Mouse (Mus musculus): ENCODE results near the gene Phf23. TPM values are rescaled to one million over a fixed set of nuclear protein-coding genes. Genes with fewer than 3 reads are reported as not detected.

Phf23 gene
- polyA plus RNA-seq, 1 experiment = 75.6 TPM

DNA sequence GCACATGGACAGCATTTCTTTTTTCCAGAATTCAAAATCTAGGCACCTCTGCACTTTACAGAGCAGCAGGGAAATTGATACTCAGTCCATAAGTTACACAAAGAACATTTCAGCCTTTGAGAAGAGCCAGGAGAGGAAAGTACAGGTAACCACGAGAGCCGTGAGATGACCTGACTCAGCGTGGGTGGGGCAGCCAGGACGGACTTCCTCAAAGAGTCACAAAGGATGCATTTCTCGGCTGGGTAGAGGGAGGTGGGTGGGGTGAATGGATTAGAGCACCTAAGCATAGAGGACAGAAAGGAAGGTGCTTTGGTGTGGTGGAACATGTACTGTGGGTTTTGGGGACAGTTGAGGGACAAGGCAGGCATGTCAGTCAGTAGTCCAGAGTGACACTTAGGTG lies 33.7 kb upstream of the Phf23 start:
- TF ChIP-seq CTCF (IDR thresholded peaks at IDR 0.05; ENCODE audit: low read depth, low read length) (no peak), POLR2A (IDR thresholded peaks at IDR 0.05; ENCODE audit: insufficient read depth, low read length) (no peak), EP300 (IDR thresholded peaks at IDR 0.05; ENCODE audit: insufficient read depth, low read depth, low read length) (no peak)

DNA sequence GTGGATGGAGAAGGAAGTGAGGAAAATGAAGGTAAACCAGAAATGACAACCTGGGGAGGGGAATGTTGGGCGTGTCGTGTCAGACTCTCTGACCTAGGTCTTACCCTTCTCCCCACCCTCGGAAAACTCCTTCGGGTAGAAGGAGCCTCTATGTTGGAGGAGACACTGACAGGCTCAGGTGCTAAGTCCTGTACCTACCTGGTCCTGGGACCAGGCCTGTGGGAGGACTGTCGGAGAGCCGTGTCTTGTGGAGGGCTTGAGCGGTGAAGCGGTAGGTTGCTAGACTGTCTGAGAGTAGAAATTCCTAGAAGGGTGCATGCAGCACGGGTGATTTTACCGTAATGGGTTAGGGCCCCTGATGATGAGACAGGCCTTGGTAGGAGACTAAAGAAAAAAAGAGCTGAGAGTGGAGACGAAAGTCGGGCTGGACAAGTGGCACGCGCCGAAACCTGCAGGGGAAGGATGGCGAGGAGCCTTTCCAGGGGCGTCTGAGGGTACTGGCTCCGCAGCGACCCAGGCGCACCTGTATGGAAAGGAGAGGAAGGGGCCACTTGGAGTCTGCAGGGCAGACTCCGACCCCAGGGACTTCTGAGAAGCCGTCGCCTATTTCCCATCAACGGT lies 30.8 kb upstream of the Phf23 start, which contains the start of gene Cldn7:
TSS of gene Cldn7 (plus strand) at position 130 of the 621 bp plus-strand sequence.
- Histone ChIP-seq H3K4me1 (ENCODE audit: control insufficient read depth, insufficient read depth, low read length) (no peaks in the 10 kb centered on the region), H3K9ac (ENCODE audit: low read depth, poor library complexity, severe bottlenecking) (peak within 1 kb of the TSS; percentile 49), H3K9me3 (replicated peaks; ENCODE audit: control insufficient read depth, insufficient read depth, low read length, poor library complexity, severe bottlenecking) (no peaks in the 10 kb centered on the region), H3K36me3 (ENCODE audit: control insufficient read depth, insufficient read depth, low read length, poor library complexity, severe bottlenecking) (peaks cover 17% of the 10 kb centered on the region), H3K27ac (ENCODE audit: insufficient read depth, low read length) (peak within 1 kb of the TSS; percentile 23; the same call in 1 of the 2 replicates), H3K27me3 (ENCODE audit: control insufficient read depth, insufficient read depth, low read length, poor library complexity, severe bottlenecking) (no peaks in the 10 kb centered on the region), H3K4me3 (ENCODE audit: low read depth, low read length) (peak within 1 kb of the TSS; percentile 68)
- no peak for TF ChIP-seq POLR2A (IDR thresholded peaks at IDR 0.05; ENCODE audit: insufficient read depth, low read length)
- TF ChIP-seq EP300 (IDR thresholded peaks at IDR 0.05; ENCODE audit: insufficient read depth, low read depth, low read length) = no peak
- no peak for TF ChIP-seq CTCF (IDR thresholded peaks at IDR 0.05; ENCODE audit: low read depth, low read length)

More for the DNA sequence above, 33.7 kb upstream of the Phf23 start:
- H3K9ac ChIP-seq (ENCODE audit: low read depth, poor library complexity, severe bottlenecking) = no peak overlapping the region
- H3K27me3 ChIP-seq (ENCODE audit: control insufficient read depth, insufficient read depth, low read length, poor library complexity, severe bottlenecking) = no peaks in the 10 kb centered on the region
- no peak overlapping the region for H3K4me3 ChIP-seq (ENCODE audit: low read depth, low read length)
- no peak overlapping the region for H3K27ac ChIP-seq (ENCODE audit: insufficient read depth, low read length)
- no peaks in the 10 kb centered on the region for H3K36me3 ChIP-seq (ENCODE audit: control insufficient read depth, insufficient read depth, low read length, poor library complexity, severe bottlenecking)
- H3K9me3 ChIP-seq (replicated peaks; ENCODE audit: control insufficient read depth, insufficient read depth, low read length, poor library complexity, severe bottlenecking) = no peaks in the 10 kb centered on the region
- no peaks in the 10 kb centered on the region for H3K4me1 ChIP-seq (ENCODE audit: control insufficient read depth, insufficient read depth, low read length)

DNA sequence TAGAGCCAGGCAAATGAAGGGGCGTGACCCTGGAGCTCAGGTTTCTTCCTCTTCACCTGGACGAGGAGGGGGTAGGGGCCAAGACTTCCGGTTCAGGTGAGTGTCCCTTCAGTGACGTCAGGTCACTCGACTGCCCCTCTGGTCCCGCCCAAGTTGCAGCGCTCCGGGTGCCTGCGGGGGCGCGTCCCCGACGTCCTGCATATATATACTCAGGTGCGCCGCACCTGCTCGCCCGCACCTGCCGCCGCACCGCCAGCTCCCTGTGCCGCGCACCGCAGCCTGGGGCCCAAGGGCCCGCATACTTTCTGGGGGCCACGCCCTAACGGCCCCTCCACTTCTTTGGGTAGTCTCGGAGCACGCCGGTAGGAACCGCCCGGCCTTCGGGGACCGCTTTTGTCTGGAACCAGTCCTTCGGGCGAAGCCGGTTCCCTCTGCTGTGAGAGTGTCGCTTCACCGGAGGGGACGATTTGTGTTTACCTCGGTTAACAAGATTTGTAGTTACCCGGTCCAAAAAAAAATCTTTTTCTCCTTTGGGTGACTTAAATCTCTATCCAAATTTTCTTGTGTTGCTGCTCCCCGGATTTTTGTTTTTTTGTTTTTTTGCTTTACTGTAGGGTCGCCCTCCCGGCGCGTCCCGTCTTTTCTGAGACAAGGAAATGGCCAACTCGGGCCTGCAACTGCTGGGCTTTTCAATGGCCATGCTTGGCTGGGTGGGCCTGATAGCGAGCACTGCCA lies 30.1 kb upstream of the Phf23 start:
- no peak overlapping the region for H3K27ac ChIP-seq (ENCODE audit: insufficient read depth, low read length)
- H3K9me3 ChIP-seq (replicated peaks; ENCODE audit: control insufficient read depth, insufficient read depth, low read length, poor library complexity, severe bottlenecking) = no peaks in the 10 kb centered on the region
- peaks cover 24% of the 10 kb centered on the region for H3K36me3 ChIP-seq (ENCODE audit: control insufficient read depth, insufficient read depth, low read length, poor library complexity, severe bottlenecking)
- peak overlapping the region; percentile 49 for H3K9ac ChIP-seq (ENCODE audit: low read depth, poor library complexity, severe bottlenecking)
- H3K4me1 ChIP-seq (ENCODE audit: control insufficient read depth, insufficient read depth, low read length) = no peaks in the 10 kb centered on the region
- TF ChIP-seq CTCF (IDR thresholded peaks at IDR 0.05; ENCODE audit: low read depth, low read length) (no peak), EP300 (IDR thresholded peaks at IDR 0.05; ENCODE audit: insufficient read depth, low read depth, low read length) (peak; percentile 79)
- no peaks in the 10 kb centered on the region for H3K27me3 ChIP-seq (ENCODE audit: control insufficient read depth, insufficient read depth, low read length, poor library complexity, severe bottlenecking)
- peak overlapping the region; percentile 68 for H3K4me3 ChIP-seq (ENCODE audit: low read depth, low read length)

DNA sequence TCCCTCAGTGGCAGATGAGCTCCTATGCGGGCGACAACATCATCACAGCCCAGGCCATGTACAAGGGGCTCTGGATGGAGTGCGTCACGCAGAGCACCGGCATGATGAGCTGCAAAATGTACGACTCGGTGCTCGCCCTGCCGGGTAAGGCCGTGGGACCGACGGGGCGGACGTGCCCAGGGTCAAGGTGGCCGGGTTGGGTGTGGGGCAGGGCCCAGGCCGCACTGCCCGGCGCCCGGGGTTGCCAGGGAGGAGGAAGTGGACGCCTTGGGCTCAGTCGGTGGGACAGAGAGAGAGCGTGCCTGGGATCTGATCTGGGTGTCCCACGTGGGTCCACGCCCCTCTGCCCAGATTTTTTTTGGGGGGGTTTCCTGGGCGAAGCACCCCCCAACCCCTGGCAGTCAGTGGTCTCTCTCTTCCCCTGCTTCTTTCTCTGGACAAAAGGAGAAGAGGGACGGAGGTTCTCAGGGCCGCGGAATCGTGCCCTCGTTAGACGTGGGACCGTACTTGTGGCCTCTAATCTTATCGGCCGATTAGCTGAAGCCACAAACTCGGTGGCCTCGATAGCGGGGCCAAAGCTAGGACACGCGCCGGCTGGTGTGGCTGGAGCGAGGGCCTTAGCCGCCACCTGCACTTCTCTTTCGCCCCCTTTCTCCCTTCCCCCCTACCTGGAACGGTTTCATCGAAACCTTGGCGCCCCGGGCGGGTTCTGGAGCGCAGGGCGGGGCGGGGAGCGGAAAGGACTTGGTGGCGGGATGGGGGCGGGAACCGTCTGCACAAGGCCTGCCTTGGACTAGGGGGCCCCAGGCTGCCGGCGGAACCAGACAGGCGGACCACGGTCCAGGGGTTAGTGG lies 29.3 kb upstream of the Phf23 start:
- Histone ChIP-seq H3K36me3 (ENCODE audit: control insufficient read depth, insufficient read depth, low read length, poor library complexity, severe bottlenecking) (peaks cover 25% of the 10 kb centered on the region), H3K4me1 (ENCODE audit: control insufficient read depth, insufficient read depth, low read length) (no peaks in the 10 kb centered on the region), H3K27me3 (ENCODE audit: control insufficient read depth, insufficient read depth, low read length, poor library complexity, severe bottlenecking) (no peaks in the 10 kb centered on the region), H3K27ac (ENCODE audit: insufficient read depth, low read length) (no peak overlapping the region), H3K9me3 (replicated peaks; ENCODE audit: control insufficient read depth, insufficient read depth, low read length, poor library complexity, severe bottlenecking) (no peaks in the 10 kb centered on the region), H3K9ac (ENCODE audit: low read depth, poor library complexity, severe bottlenecking) (peak overlapping the region; percentile 49), H3K4me3 (ENCODE audit: low read depth, low read length) (peak overlapping the region; percentile 68)
- no peak for TF ChIP-seq CTCF (IDR thresholded peaks at IDR 0.05; ENCODE audit: low read depth, low read length)
- TF ChIP-seq POLR2A (IDR thresholded peaks at IDR 0.05; ENCODE audit: insufficient read depth, low read length) = no peak
- no peak for TF ChIP-seq EP300 (IDR thresholded peaks at IDR 0.05; ENCODE audit: insufficient read depth, low read depth, low read length)

DNA sequence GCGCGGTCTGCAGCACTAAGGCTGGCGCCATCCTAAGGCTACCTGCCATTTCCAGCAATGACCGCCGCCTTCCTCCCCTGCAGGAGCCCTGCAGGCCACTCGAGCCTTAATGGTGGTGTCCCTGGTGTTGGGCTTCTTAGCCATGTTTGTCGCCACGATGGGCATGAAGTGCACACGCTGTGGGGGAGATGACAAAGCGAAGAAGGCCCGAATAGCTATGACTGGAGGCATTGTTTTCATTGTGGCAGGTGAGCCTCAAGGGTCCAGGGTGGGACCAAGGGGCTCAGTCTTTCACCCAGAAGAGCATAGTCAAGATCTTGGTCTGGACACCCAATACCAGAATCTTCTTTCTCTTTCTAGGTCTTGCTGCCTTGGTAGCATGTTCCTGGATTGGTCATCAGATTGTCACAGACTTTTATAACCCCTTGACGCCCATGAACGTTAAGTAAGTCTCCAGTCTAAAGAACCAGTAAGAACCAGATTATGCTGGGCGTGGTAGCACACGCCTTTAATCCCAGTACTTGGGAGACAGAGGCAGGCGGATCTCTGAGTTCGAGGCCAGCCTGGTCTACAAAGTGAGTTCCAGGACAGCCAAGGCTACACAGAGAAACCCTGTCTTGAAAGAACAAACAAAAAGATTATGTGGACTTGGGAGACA lies 28.6 kb upstream of the Phf23 start:
- peak overlapping the region; percentile 68 for H3K4me3 ChIP-seq (ENCODE audit: low read depth, low read length)
- H3K9ac ChIP-seq (ENCODE audit: low read depth, poor library complexity, severe bottlenecking) = peak overlapping the region; percentile 49
- peaks cover 29% of the 10 kb centered on the region for H3K36me3 ChIP-seq (ENCODE audit: control insufficient read depth, insufficient read depth, low read length, poor library complexity, severe bottlenecking)
- H3K9me3 ChIP-seq (replicated peaks; ENCODE audit: control insufficient read depth, insufficient read depth, low read length, poor library complexity, severe bottlenecking) = no peaks in the 10 kb centered on the region
- H3K4me1 ChIP-seq (ENCODE audit: control insufficient read depth, insufficient read depth, low read length) = no peaks in the 10 kb centered on the region
- H3K27me3 ChIP-seq (ENCODE audit: control insufficient read depth, insufficient read depth, low read length, poor library complexity, severe bottlenecking) = no peaks in the 10 kb centered on the region
- TF ChIP-seq POLR2A (IDR thresholded peaks at IDR 0.05; ENCODE audit: insufficient read depth, low read length) (no peak), CTCF (IDR thresholded peaks at IDR 0.05; ENCODE audit: low read depth, low read length) (no peak), EP300 (IDR thresholded peaks at IDR 0.05; ENCODE audit: insufficient read depth, low read depth, low read length) (no peak)
- no peak overlapping the region for H3K27ac ChIP-seq (ENCODE audit: insufficient read depth, low read length)
